Mouse (Mus musculus) embryonic facial prominence, embryonic 12.5 days (tissue): Measurements from ENCODE around the gene Dmgdh. TPM values are rescaled to one million over a fixed set of nuclear protein-coding genes. Genes with fewer than 3 reads are reported as not detected.

Experiments
- ATAC-seq: fragments of 200-750 bp; cut with Nextera tagmentation; 2 replicates; pipeline ENCODE4 v1.8.0; 2017; ENCODE audit not compliant: insufficient number of reproducible peaks, insufficient read depth, low FRiP score, low TSS enrichment
- H3K27ac ChIP-seq: fragments of 300-500 bp; sonication (generic); 2 replicates; pipeline ENCODE4 v1.5.1; 2016; ENCODE audit warnings: mild to moderate bottlenecking
- H3K27me3 ChIP-seq: fragments of 300-500 bp; sonication (generic); 2 replicates; pipeline ENCODE4 v1.6.1; 2016; ENCODE audit warnings: mild to moderate bottlenecking, moderate library complexity
- H3K36me3 ChIP-seq: fragments of 300-500 bp; sonication (generic); 2 replicates; pipeline ENCODE4 v1.6.1; 2016; ENCODE audit warnings: mild to moderate bottlenecking
- H3K4me1 ChIP-seq: fragments of 300-500 bp; sonication (generic); 2 replicates; pipeline ENCODE4 v1.6.1; 2016
- H3K4me2 ChIP-seq: fragments of 300-500 bp; sonication (generic); replicated peaks from 2 replicates; pipeline ENCODE4 v1.6.1; 2016; ENCODE audit warnings: mild to moderate bottlenecking, moderate library complexity
- H3K4me3 ChIP-seq: fragments of 300-500 bp; sonication (generic); 2 replicates; pipeline ENCODE4 v1.5.1; 2016; ENCODE audit warnings: mild to moderate bottlenecking
- H3K9ac ChIP-seq: fragments of 300-500 bp; sonication (generic); 2 replicates; pipeline ENCODE4 v1.6.1; 2016; ENCODE audit warnings: mild to moderate bottlenecking, moderate library complexity
- H3K9me3 ChIP-seq: fragments of 300-500 bp; sonication (generic); 2 replicates; pipeline ENCODE4 v1.6.1; 2016; ENCODE audit warnings: mild to moderate bottlenecking, moderate library complexity
- WGBS: fragments of 180-500 bp; shearing (Covaris S2); methylation state at CpG from one replicate; pipeline ENCODE4 v1.1.7; 2016; 5-methylcytosine and 5-hydroxymethylcytosine counted together
- polyA plus RNA-seq: library from polyadenylated mRNA; unstranded; fragments of >200 nt; fragmentation: Nextera tagmentation; extraction: Ambion mirVana; gene quantifications from 2 replicates; pipeline ENCODE4 v1.2.1, GENCODE M21; 2016

Dmgdh gene
- polyA plus RNA-seq, 1 experiment from 2014 or later: 0.12 TPM

GRCm38 (mm10) chr13:93757514-93757913 is 83.3 kb downstream of the Dmgdh start:
- Histone ChIP-seq H3K4me3 (no peak overlapping the region), H3K27ac (no peak overlapping the region), H3K27me3 (no peaks in the 10 kb centered on the region), H3K9me3 (no peaks in the 10 kb centered on the region), H3K4me1 (no peaks in the 10 kb centered on the region), H3K9ac (no peak overlapping the region), H3K36me3 (no peaks in the 10 kb centered on the region), H3K4me2 (no peak overlapping the region)
- ATAC-seq: no peak
- WGBS: 83% methylated on average over 6 of the region's 6 CpGs

- Histone ChIP-seq H3K36me3 (no peaks in the 10 kb centered on the region), H3K9ac (no peak overlapping the region), H3K9me3 (no peaks in the 10 kb centered on the region), H3K27me3 (no peaks in the 10 kb centered on the region), H3K4me3 (no peak overlapping the region), H3K4me1 (no peaks in the 10 kb centered on the region), H3K4me2 (no peak overlapping the region), H3K27ac (no peak overlapping the region)
- 70% methylated on average over 14 of the region's 14 CpGs for WGBS
- no peak for ATAC-seq
Measured at GRCm38 (mm10) chr13:93758149-93758898, 84.1 kb downstream of the Dmgdh start.

GRCm38 (mm10) chr13:93761831-93762230 is 87.6 kb downstream of the Dmgdh start:
- WGBS: 92% methylated on average over 8 of the region's 8 CpGs

GRCm38 (mm10) chr13:93762879-93763278 is 88.6 kb downstream of the Dmgdh start:
- Histone ChIP-seq H3K9me3 (no peaks in the 10 kb centered on the region), H3K36me3 (no peaks in the 10 kb centered on the region), H3K4me1 (no peaks in the 10 kb centered on the region), H3K9ac (no peak overlapping the region), H3K4me2 (no peak overlapping the region), H3K27me3 (no peaks in the 10 kb centered on the region), H3K27ac (no peak overlapping the region), H3K4me3 (no peak overlapping the region)
- ATAC-seq: no peak
- 74% methylated on average over 3 of the region's 3 CpGs for WGBS

More at GRCm38 (mm10) chr13:93761831-93762230, 87.6 kb downstream of the Dmgdh start:
- Histone ChIP-seq H3K4me3 (no peak overlapping the region), H3K27ac (no peak overlapping the region), H3K9me3 (no peaks in the 10 kb centered on the region), H3K4me1 (no peaks in the 10 kb centered on the region), H3K36me3 (no peaks in the 10 kb centered on the region), H3K4me2 (no peak overlapping the region), H3K9ac (no peak overlapping the region), H3K27me3 (no peaks in the 10 kb centered on the region)
- ATAC-seq: no peak

- Histone ChIP-seq H3K36me3 (no peaks in the 10 kb centered on the region), H3K9ac (no peak overlapping the region), H3K27me3 (no peaks in the 10 kb centered on the region), H3K4me3 (no peak overlapping the region), H3K27ac (no peak overlapping the region), H3K9me3 (no peaks in the 10 kb centered on the region), H3K4me2 (no peak overlapping the region), H3K4me1 (no peaks in the 10 kb centered on the region)
- WGBS: 86% methylated on average over 13 of the region's 13 CpGs
- no peak for ATAC-seq
Measured at GRCm38 (mm10) chr13:93764321-93764973, 90.2 kb downstream of the Dmgdh start.

- Histone ChIP-seq H3K27me3 (0 out of 2 replicates have a peak, but pooled peaks cover 3% of the 10 kb centered on the region), H3K4me1 (peaks cover 9% of the 10 kb centered on the region; the same call in 1 of the 2 replicates), H3K36me3 (no peaks in the 10 kb centered on the region), H3K4me3 (peak overlapping the region; percentile 67), H3K27ac (peak overlapping the region; percentile 87), H3K9ac (peak overlapping the region; percentile 83), H3K4me2 (peak overlapping the region; percentile 95), H3K9me3 (no peaks in the 10 kb centered on the region)
- peak; percentile 45 for ATAC-seq
- WGBS: 35% methylated on average over 9 of the region's 9 CpGs
Measured at GRCm38 (mm10) chr13:93771031-93771587, 96.9 kb downstream of the Dmgdh start.

- Histone ChIP-seq H3K4me3 (peak within 1 kb of the TSS; percentile 67), H3K27me3 (0 out of 2 replicates have a peak, but pooled peaks cover 3% of the 10 kb centered on the region), H3K9me3 (no peaks in the 10 kb centered on the region), H3K27ac (peak within 1 kb of the TSS; percentile 87), H3K4me1 (peaks cover 9% of the 10 kb centered on the region; the same call in 1 of the 2 replicates), H3K9ac (peak within 1 kb of the TSS; percentile 83), H3K4me2 (peak within 1 kb of the TSS; percentile 95), H3K36me3 (no peaks in the 10 kb centered on the region)
- peak; percentile 90 for ATAC-seq
- WGBS: under 1% methylated on average over 66 of the region's 66 CpGs
Measured at GRCm38 (mm10) chr13:93771588-93772278, 97.5 kb downstream of the Dmgdh start, which contains the start of gene Arsb. Gene Arsb (plus strand): TSS chr13:93771630.

- Histone ChIP-seq H3K4me1 (peaks cover 9% of the 10 kb centered on the region; the same call in 1 of the 2 replicates), H3K9ac (peak overlapping the region; percentile 83), H3K36me3 (no peaks in the 10 kb centered on the region), H3K4me3 (peak overlapping the region; percentile 67), H3K27ac (peak overlapping the region; percentile 87; the same call in 1 of the 2 replicates), H3K9me3 (no peaks in the 10 kb centered on the region), H3K4me2 (peak overlapping the region; percentile 95), H3K27me3 (0 out of 2 replicates have a peak, but pooled peaks cover 3% of the 10 kb centered on the region)
- WGBS: 33% methylated on average over 8 of the region's 8 CpGs
- ATAC-seq: peak; percentile 69; the same call in 1 of the 2 replicates
Measured at GRCm38 (mm10) chr13:93772279-93772636, 98.0 kb downstream of the Dmgdh start.

GRCm38 (mm10) chr13:93772861-93773260 is 98.6 kb downstream of the Dmgdh start:
- Histone ChIP-seq H3K4me1 (peaks cover 9% of the 10 kb centered on the region; the same call in 1 of the 2 replicates), H3K4me2 (peak overlapping the region; percentile 95; the same call in 1 of the 2 replicates), H3K36me3 (no peaks in the 10 kb centered on the region), H3K9ac (no peak overlapping the region), H3K4me3 (no peak overlapping the region), H3K27me3 (0 out of 2 replicates have a peak, but pooled peaks cover 3% of the 10 kb centered on the region), H3K27ac (no peak overlapping the region), H3K9me3 (no peaks in the 10 kb centered on the region)
- 78% methylated on average over 7 of the region's 7 CpGs for WGBS
- no peak for ATAC-seq

GRCm38 (mm10) chr13:93773704-93774315 is 99.6 kb downstream of the Dmgdh start:
- Histone ChIP-seq H3K27ac (no peak overlapping the region), H3K36me3 (no peaks in the 10 kb centered on the region), H3K4me2 (no peak overlapping the region), H3K9me3 (no peaks in the 10 kb centered on the region), H3K27me3 (0 out of 2 replicates have a peak, but pooled peaks cover 3% of the 10 kb centered on the region), H3K4me3 (no peak overlapping the region), H3K4me1 (peaks cover 9% of the 10 kb centered on the region; the same call in 1 of the 2 replicates), H3K9ac (no peak overlapping the region)
- 60% methylated on average over 7 of the region's 7 CpGs for WGBS
- no peak for ATAC-seq

GRCm38 (mm10) chr13:93782823-93783222 is 108.6 kb downstream of the Dmgdh start:
- no peak overlapping the region for H3K4me2 ChIP-seq
- no peak overlapping the region for H3K27ac ChIP-seq
- no peaks in the 10 kb centered on the region for H3K4me1 ChIP-seq
- H3K27me3 ChIP-seq: no peaks in the 10 kb centered on the region
- H3K4me3 ChIP-seq: no peak overlapping the region
- 90% methylated on average over 5 of the region's 5 CpGs for WGBS
- H3K9me3 ChIP-seq: no peaks in the 10 kb centered on the region
- ATAC-seq: no peak
- no peak overlapping the region for H3K9ac ChIP-seq
- no peaks in the 10 kb centered on the region for H3K36me3 ChIP-seq
